Mouse (Mus musculus) B cell, adult 62 days (primary cell): ENCODE data around the gene Cmya5. TPM values are rescaled to one million over a fixed set of nuclear protein-coding genes. Genes with fewer than 3 reads are reported as not detected.

Experiments
- total RNA-seq: library from RNA; stranded (reverse); gene quantifications from 4 replicates; pipeline ENCODE4 v1.2.4, GENCODE M21; 2023

Gene Cmya5
- total RNA-seq, result 0.50 to 0.61 TPM (median 0.54 TPM) in 4 replicates

DNA sequence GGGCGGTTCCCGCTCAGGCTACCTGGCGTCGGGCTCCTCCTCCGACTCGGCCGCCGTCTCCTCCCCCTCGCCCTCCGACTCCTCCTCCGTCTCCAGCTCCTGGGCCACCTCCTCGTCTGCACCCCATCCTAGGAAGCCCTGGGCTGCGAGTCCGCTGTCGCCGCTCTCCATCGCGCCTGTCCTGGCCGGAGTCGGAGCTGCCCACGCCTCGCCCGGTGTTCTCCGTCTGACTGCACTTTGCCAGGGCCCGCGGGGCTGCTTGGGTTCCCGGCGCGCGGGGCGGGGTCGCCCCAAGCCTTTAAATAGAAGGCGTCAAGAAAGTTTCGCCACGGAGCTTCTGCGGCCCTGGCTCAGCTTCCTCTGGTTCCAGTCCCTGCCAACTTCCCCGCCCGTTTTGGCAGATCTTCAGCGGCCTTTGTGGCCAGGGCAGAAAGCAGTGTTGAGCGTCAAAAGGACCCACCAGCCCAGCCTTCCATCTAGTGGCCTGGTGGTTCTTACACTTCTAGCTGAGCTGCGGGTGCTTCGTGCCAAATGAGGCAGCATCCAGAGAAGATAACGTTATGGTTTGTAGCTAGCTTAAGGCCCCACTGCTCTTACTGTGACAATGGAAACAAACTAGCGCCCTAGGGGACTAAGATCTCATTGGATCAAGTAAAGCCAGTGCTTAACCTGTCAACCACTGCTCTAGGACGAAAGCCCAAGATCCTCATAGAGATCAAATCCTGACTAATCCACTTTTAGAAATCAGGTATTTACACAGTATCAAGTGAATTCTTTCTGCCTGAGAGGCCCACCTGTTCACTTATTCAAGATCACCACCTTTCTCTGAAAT, at the start of gene Cmya5:
Cmya5 (minus strand) TSS at position 389 of the 832 bp plus-strand sequence.

DNA sequence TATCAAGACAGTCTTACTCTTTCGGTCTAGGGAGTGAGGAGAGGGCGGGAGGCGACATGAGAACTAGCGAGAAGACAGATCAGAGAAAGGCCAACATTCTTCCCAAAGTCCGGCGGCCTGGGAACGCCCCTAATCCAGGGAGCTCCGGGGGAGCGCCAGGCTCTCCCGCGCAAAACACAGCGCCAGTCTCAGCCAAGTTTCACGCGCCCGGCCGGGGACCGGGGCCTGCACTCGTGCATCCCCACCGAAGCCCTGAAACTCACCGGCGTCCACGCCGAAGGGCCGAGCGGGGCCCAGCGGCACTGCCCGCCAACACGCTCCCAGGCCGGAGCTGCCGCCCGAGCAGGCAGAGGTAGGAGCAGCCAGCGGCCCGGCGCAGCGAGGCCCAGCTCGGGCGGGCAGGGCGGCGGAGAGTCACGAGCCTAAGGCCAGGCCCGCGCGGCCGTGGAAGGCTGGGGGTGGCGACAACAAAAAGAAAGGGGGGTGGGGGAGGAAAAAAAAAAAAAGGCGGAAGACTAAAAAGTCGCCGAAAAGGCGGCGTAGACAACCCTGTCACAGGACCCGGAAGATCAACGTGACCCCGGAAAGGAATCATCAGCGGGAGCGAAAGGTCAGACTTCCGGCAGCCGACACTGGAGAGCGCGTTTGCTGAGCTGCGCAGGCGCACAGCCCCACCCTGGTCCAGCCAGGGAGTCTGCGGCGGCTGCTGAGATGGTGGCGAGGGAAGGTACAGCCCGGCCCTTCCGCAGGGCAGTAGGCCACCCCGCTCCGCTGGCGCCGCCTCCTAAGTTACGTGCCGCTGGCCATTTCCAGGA, 47.5 kb upstream of the Cmya5 start, which contains the start of gene Tent2:
Tent2 (minus strand) TSS at position 555 of the 815 bp plus-strand sequence.

Other genes starting within 250 kb of the Cmya5 start
- gene Tent2, start 47.7 kb upstream of the Cmya5 start, total RNA-seq, result 110 to 133 TPM (median 117 TPM) in 4 replicates
- 19.5 to 23.2 TPM (median 20.8 TPM) in 4 replicates for gene Homer1, start 154.9 kb upstream of the Cmya5 start, total RNA-seq